Mouse (Mus musculus): ENCODE measurements at regions not wholly inside any gene's neighbourhood (a gene's known extent, or its start where the extent isn't known, plus 50 kb on each side); places are given as distances from the start of the nearest gene placed in this dataset.

GRCm38 (mm10) chr13:51004827-51005226 is 95.9 kb upstream of the Spin1 start:
- H3K4me3 ChIP-seq (replicated peaks; ENCODE audit: low read length), result no peak overlapping the region
- H3K4me1 ChIP-seq (replicated peaks; ENCODE audit: control insufficient read depth, insufficient read depth, low read length), result no peaks in the 10 kb centered on the region
- H3K9ac ChIP-seq, result no peak overlapping the region
- 65% methylated on average over 3 of the region's 3 CpGs for WGBS
- H3K36me3 ChIP-seq (replicated peaks; ENCODE audit: control insufficient read depth, insufficient read depth), result no peaks in the 10 kb centered on the region
- H3K4me2 ChIP-seq (replicated peaks), result no peak overlapping the region
- DNase-seq (ENCODE audit: low spot score), result no peak
- H3K9me3 ChIP-seq (ENCODE audit: control insufficient read depth, low read length), result no peaks in the 10 kb centered on the region
- H3K27me3 ChIP-seq (ENCODE audit: control insufficient read depth, insufficient read depth, low read length), result no peaks in the 10 kb centered on the region
- no peak for ATAC-seq (ENCODE audit: low FRiP score)
- H3K27ac ChIP-seq, result no peak overlapping the region

DNA sequence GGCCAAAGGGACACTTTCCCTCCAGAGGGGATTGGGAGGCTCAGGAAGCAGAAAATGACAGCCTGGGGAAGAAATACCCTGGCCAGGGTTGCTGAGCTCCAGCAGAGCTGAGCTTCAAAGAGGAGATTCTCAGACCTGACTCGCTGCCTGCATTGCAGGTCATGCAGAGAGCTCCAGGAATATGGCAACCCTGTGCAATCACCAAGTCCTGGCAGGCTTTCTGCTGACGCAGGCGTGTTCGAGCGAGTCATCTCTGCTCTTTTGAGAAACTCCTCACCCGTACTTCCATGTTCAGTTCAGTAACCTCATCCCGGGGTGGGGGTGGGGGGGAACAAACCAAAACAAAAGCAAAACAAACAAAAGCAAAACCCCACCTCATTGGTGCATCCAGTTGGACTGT is 89.9 kb upstream of the Spin1 start:
- no peaks in the 10 kb centered on the region for H3K27me3 ChIP-seq (ENCODE audit: control insufficient read depth, insufficient read depth, low read length)
- ATAC-seq (ENCODE audit: low FRiP score) (no peak), DNase-seq (ENCODE audit: low spot score) (no peak)
- no peaks in the 10 kb centered on the region for H3K36me3 ChIP-seq (replicated peaks; ENCODE audit: control insufficient read depth, insufficient read depth)
- no peaks in the 10 kb centered on the region for H3K4me1 ChIP-seq (replicated peaks; ENCODE audit: control insufficient read depth, insufficient read depth, low read length)
- H3K9ac ChIP-seq, result no peak overlapping the region
- H3K27ac ChIP-seq, result no peak overlapping the region
- 87% methylated on average over 7 of the region's 7 CpGs for WGBS
- no peaks in the 10 kb centered on the region for H3K9me3 ChIP-seq (ENCODE audit: control insufficient read depth, low read length)
- no peak overlapping the region for H3K4me2 ChIP-seq (replicated peaks)
- no peak overlapping the region for H3K4me3 ChIP-seq (replicated peaks; ENCODE audit: low read length)

- H3K4me1 ChIP-seq (replicated peaks; ENCODE audit: control insufficient read depth, insufficient read depth, low read length), result no peaks in the 10 kb centered on the region
- no peak overlapping the region for H3K9ac ChIP-seq
- H3K4me3 ChIP-seq (replicated peaks; ENCODE audit: low read length), result no peak overlapping the region
- WGBS, result 86% methylated on average over 3 of the region's 3 CpGs
- no peak overlapping the region for H3K27ac ChIP-seq
- ATAC-seq (ENCODE audit: low FRiP score) (no peak), DNase-seq (ENCODE audit: low spot score) (no peak)
- no peaks in the 10 kb centered on the region for H3K36me3 ChIP-seq (replicated peaks; ENCODE audit: control insufficient read depth, insufficient read depth)
- H3K27me3 ChIP-seq (ENCODE audit: control insufficient read depth, insufficient read depth, low read length), result no peaks in the 10 kb centered on the region
- H3K4me2 ChIP-seq (replicated peaks), result no peak overlapping the region
- H3K9me3 ChIP-seq (ENCODE audit: control insufficient read depth, low read length), result no peaks in the 10 kb centered on the region
Measured at GRCm38 (mm10) chr13:51016209-51016608, 84.5 kb upstream of the Spin1 start.

DNA sequence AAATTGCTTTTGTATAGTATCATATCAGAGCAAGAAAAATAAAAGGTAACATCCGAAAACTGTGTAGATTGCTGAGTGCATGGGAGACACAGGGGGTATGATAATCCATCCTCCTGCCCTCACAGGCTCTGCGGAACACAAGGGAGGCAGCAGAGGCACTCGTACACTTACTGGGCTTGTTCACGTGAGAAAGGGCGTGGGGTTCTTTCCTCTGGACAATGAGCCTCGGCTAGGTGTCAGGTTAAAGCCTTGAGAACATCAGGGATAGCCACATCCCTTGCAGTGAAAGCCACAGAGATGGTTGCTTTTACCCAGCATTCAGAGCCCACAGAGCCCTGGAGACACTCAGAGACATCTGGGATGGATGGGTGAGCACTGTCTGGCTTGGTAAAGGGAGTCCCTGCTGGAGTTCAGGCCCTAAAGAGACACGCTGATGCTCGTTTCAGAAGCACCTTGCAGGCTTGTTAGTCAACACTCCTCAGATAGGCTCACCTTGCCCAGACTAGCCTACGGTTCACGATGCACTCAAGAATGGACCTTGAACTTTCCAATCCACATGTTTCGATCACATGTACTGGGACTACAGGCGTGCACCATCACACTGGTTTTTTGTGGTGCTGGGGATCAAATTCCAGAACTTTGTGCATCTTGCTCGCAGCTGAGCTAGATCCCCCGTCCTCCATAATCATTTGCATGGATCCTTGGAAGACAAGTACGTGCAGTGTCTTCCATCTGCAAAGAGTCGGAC is 83.5 kb upstream of the Spin1 start:
- H3K9me3 ChIP-seq (ENCODE audit: control insufficient read depth, low read length), result no peaks in the 10 kb centered on the region
- ATAC-seq (ENCODE audit: low FRiP score), result no peak
- no peaks in the 10 kb centered on the region for H3K27me3 ChIP-seq (ENCODE audit: control insufficient read depth, insufficient read depth, low read length)
- 81% methylated on average over 16 of the region's 16 CpGs for WGBS
- no peak for DNase-seq (ENCODE audit: low spot score)
- H3K36me3 ChIP-seq (replicated peaks; ENCODE audit: control insufficient read depth, insufficient read depth), result no peaks in the 10 kb centered on the region
- no peak overlapping the region for H3K4me2 ChIP-seq (replicated peaks)
- H3K9ac ChIP-seq, result no peak overlapping the region
- no peak overlapping the region for H3K27ac ChIP-seq
- no peaks in the 10 kb centered on the region for H3K4me1 ChIP-seq (replicated peaks; ENCODE audit: control insufficient read depth, insufficient read depth, low read length)
- no peak overlapping the region for H3K4me3 ChIP-seq (replicated peaks; ENCODE audit: low read length)

GRCm38 (mm10) chr13:51017727-51018321 is 82.9 kb upstream of the Spin1 start:
- ATAC-seq (ENCODE audit: low FRiP score), result no peak
- DNase-seq (ENCODE audit: low spot score), result no peak
- Histone ChIP-seq H3K36me3 (replicated peaks; ENCODE audit: control insufficient read depth, insufficient read depth) (no peaks in the 10 kb centered on the region), H3K9ac (no peak overlapping the region), H3K9me3 (ENCODE audit: control insufficient read depth, low read length) (no peaks in the 10 kb centered on the region), H3K4me3 (replicated peaks; ENCODE audit: low read length) (no peak overlapping the region), H3K4me1 (replicated peaks; ENCODE audit: control insufficient read depth, insufficient read depth, low read length) (no peaks in the 10 kb centered on the region), H3K4me2 (replicated peaks) (no peak overlapping the region), H3K27ac (no peak overlapping the region), H3K27me3 (ENCODE audit: control insufficient read depth, insufficient read depth, low read length) (no peaks in the 10 kb centered on the region)
- WGBS, result 45% methylated on average over 10 of the region's 10 CpGs

DNA sequence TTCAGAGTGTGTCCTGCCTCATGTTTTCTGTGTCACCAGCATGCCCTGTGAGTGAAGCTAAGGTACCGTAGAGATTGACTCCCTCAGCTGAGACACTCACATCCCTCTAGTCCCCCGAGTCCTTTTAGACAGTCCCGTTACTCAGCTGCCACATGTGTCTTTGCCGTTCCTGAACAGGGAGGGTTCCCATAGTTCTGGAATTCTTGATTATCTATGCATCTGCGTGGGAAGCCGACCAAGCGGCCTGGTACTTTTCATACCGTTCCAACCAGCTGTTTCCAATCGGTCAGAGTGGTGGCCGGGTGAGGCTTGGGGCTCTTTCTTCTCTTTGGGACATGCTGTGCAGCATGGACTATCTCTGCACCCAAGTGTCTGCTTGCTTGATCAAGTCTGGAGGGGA is 82.3 kb upstream of the Spin1 start:
- Histone ChIP-seq H3K9me3 (ENCODE audit: control insufficient read depth, low read length) (no peaks in the 10 kb centered on the region), H3K27me3 (ENCODE audit: control insufficient read depth, insufficient read depth, low read length) (no peaks in the 10 kb centered on the region), H3K36me3 (replicated peaks; ENCODE audit: control insufficient read depth, insufficient read depth) (no peaks in the 10 kb centered on the region), H3K9ac (no peak overlapping the region), H3K4me3 (replicated peaks; ENCODE audit: low read length) (no peak overlapping the region), H3K27ac (no peak overlapping the region), H3K4me1 (replicated peaks; ENCODE audit: control insufficient read depth, insufficient read depth, low read length) (no peaks in the 10 kb centered on the region), H3K4me2 (replicated peaks) (no peak overlapping the region)
- DNase-seq (ENCODE audit: low spot score), result no peak
- ATAC-seq (ENCODE audit: low FRiP score), result no peak
- whole genome bisulfite sequencing, result 58% methylated on average over 10 of the region's 10 CpGs

DNA sequence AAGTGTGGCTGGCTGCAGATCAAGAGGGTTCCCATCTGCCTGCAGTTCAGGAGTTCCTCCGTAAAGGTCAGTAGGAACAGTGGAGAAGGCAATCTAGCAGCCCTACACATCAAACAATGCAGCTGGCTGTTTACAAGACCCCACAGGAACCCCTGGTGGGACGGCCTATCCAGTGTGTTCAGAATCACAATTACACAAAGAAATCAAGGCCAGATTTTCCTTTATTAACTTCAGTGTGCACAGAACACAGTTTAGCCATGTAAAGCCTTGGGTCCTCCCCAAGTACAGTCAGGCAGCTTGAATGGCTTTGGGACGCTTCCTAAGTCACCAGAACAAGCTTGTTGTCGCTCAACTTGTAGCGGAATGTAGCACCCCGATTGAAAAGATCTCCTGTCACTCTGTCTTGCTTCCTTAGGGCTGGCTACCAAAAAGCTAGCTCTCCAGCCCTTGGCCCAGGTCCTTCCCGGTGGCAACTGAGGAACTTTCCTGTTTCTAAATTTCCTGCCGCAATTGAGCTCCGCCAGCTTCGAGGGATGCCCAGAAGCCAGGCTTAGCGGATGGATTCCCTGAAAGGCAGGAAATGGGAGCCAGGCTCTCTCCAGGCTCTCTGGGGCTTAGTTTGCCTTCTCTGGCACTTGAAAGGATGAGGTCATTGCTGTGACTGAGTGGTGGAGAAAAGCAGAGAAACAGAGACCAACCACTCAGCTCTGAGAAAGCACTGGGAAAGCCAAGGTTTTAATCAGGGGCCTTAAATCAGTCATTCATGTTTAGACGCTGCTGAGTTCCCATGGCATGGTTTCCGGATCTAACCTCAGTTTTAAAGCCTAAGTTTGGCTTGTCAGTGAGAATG is 78.1 kb upstream of the Spin1 start:
- H3K4me1 ChIP-seq (replicated peaks; ENCODE audit: control insufficient read depth, insufficient read depth, low read length), result no peaks in the 10 kb centered on the region
- H3K27ac ChIP-seq, result no peak overlapping the region
- ATAC-seq (ENCODE audit: low FRiP score), result no peak
- no peak overlapping the region for H3K9ac ChIP-seq
- no peaks in the 10 kb centered on the region for H3K27me3 ChIP-seq (ENCODE audit: control insufficient read depth, insufficient read depth, low read length)
- no peak for DNase-seq (ENCODE audit: low spot score)
- H3K36me3 ChIP-seq (replicated peaks; ENCODE audit: control insufficient read depth, insufficient read depth), result no peaks in the 10 kb centered on the region
- no peak overlapping the region for H3K4me2 ChIP-seq (replicated peaks)
- H3K9me3 ChIP-seq (ENCODE audit: control insufficient read depth, low read length), result no peaks in the 10 kb centered on the region
- no peak overlapping the region for H3K4me3 ChIP-seq (replicated peaks; ENCODE audit: low read length)
- 70% methylated on average over 13 of the region's 13 CpGs for WGBS

GRCm38 (mm10) chr13:51023271-51023670 is 77.4 kb upstream of the Spin1 start:
- ATAC-seq (ENCODE audit: low FRiP score), result no peak
- Histone ChIP-seq H3K9ac (no peak overlapping the region), H3K4me2 (replicated peaks) (no peak overlapping the region), H3K4me1 (replicated peaks; ENCODE audit: control insufficient read depth, insufficient read depth, low read length) (no peaks in the 10 kb centered on the region), H3K27ac (no peak overlapping the region), H3K4me3 (replicated peaks; ENCODE audit: low read length) (no peak overlapping the region), H3K36me3 (replicated peaks; ENCODE audit: control insufficient read depth, insufficient read depth) (no peaks in the 10 kb centered on the region), H3K27me3 (ENCODE audit: control insufficient read depth, insufficient read depth, low read length) (no peaks in the 10 kb centered on the region), H3K9me3 (ENCODE audit: control insufficient read depth, low read length) (no peaks in the 10 kb centered on the region)
- 92% methylated on average over 11 of the region's 11 CpGs for WGBS
- DNase-seq (ENCODE audit: low spot score), result no peak

DNA sequence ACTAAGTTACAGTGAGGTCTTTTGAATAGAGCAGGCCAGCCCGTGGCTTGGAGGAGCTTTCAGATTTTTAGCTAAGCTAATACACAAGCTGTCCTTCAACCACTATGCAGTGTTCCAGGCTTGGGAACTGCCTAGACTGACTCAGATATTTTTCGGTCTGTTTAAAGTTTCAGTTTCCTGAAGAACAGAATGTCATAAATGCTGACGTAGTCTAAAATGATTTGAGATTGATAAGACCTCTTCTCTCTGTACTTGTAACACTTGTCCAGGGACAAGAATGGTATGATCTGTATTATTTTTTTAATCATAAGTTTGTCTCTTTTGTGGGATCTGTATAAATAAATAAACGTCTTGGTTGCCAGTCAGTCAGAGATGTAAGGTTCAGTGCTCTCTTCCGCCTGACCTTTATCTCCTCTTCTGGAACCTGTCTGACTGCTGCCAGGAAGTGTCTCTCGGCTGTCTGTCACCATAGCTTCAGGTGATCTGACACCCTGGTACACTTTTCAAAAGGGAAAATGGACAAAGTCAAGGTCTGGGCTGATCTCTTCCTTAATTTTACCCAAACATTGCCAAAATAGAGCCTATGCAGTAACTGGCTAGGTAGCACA is 74.3 kb upstream of the Spin1 start:
- H3K9ac ChIP-seq, result no peak overlapping the region
- no peaks in the 10 kb centered on the region for H3K27me3 ChIP-seq (ENCODE audit: control insufficient read depth, insufficient read depth, low read length)
- H3K4me1 ChIP-seq (replicated peaks; ENCODE audit: control insufficient read depth, insufficient read depth, low read length), result no peaks in the 10 kb centered on the region
- H3K27ac ChIP-seq, result no peak overlapping the region
- H3K36me3 ChIP-seq (replicated peaks; ENCODE audit: control insufficient read depth, insufficient read depth), result no peaks in the 10 kb centered on the region
- 0 out of 2 replicates have a peak, but pooled peaks cover 6% of the 10 kb centered on the region for H3K9me3 ChIP-seq (ENCODE audit: control insufficient read depth, low read length)
- DNase-seq (ENCODE audit: low spot score) (no peak), ATAC-seq (ENCODE audit: low FRiP score) (no peak)
- H3K4me2 ChIP-seq (replicated peaks), result no peak overlapping the region
- 86% methylated on average over 6 of the region's 6 CpGs for WGBS
- no peak overlapping the region for H3K4me3 ChIP-seq (replicated peaks; ENCODE audit: low read length)

Measured in hindbrain, embryonic 14.5 days (tissue).